Mouse (Mus musculus) heart, postnatal 14 days (tissue): Measurements from ENCODE around the gene Gpsm3. TPM values are rescaled to one million over a fixed set of nuclear protein-coding genes. Genes with fewer than 3 reads are reported as not detected.

ENCODE experiments used
- DNase-seq, 2 experiments: peaks; one replicate each; pipeline ENCODE4 v3.0.0; 2021 to 2022
- intact Hi-C: fragments of 180-260 bp; cut with DNase I; formaldehyde crosslinking; loops from one replicate; pipeline ENCODE4 v1.15.1; 2025
- total RNA-seq, 2 experiments: library from RNA; stranded (reverse); gene quantifications; 2 replicates each; pipeline ENCODE4 v1.2.3; 2021

The Gpsm3 gene
- total RNA-seq, 2 experiments from 2014 or later: 5.6 to 7.8 TPM

DNA sequence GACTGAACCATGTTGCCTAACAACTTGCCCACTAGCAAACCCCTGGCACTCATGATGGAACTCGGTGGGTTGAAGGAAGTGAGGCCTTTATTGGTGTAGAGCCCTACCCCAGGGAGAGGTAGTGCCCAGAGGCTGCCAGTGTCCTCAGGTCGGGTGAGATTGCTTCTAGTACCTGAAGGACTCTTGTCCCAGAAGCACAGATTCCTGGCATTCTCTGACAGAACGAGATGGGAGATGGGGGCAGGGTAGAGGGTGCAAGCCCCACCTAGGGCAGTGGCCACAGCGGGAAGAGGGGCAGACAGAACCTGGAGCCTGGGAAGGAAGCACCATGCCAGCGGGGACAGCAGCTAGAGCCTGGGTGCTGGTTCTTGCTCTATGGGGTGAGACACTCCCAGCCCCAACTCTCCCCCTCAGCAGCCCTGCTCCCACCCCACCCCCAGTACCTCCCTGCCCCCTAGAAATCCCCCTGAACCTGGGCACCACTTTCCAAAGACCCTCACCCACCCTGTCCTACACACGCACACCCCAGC is 8.0 kb downstream of the Gpsm3 start, which contains the start of gene Ager:
Gene Ager (plus strand): TSS at position 297 of the 530 bp plus-strand sequence.
- intact Hi-C loops: no loop called here
- DNase-seq: no peak

DNA sequence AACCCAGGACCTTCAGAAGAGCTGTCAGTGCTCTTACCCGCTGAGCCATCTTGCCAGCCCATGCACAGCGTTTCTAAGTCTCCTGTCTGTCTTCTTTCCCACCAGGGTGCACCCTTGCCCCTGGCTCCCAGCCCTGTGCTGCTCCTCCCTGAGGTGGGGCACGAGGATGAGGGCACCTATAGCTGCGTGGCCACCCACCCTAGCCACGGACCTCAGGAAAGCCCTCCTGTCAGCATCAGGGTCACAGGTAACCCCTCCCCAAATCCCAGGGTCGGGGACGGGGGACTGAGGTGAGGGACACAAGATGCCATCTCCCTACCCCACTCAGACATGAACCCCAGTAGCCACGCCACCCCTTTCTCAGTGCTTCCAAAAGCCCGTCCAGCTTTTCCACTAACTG is 10.3 kb downstream of the Gpsm3 start:
- no peak for DNase-seq
- intact Hi-C loops: loop anchor here (10.0 kb wide), 1 partner anchor 475 kb away; the partner anchor contains the start of gene Brd2

DNA sequence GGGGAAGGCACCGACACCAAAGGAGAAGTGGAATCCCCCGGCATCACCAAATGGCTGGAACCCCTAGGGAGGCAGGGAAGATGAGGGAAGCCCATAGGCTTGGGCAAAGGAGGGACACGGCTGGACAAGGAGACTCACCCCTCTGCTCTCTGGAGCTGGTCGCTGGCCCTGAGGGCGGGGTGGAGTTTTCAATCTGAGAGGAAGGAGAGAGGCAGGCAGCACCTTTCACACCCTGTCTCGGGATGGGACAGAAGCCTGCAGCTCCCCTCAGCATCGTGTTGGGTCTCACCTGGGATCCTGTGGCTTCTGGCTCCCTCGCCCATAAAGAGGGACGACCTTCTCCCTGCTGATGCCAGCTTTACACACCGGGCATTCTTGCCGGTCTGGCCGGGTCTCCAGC is 12.2 kb downstream of the Gpsm3 start:
- intact Hi-C loops: loop anchor here (10.0 kb wide), 1 partner anchor 477 kb away; the partner anchor contains the start of gene Brd2
- DNase-seq: no peak

DNA sequence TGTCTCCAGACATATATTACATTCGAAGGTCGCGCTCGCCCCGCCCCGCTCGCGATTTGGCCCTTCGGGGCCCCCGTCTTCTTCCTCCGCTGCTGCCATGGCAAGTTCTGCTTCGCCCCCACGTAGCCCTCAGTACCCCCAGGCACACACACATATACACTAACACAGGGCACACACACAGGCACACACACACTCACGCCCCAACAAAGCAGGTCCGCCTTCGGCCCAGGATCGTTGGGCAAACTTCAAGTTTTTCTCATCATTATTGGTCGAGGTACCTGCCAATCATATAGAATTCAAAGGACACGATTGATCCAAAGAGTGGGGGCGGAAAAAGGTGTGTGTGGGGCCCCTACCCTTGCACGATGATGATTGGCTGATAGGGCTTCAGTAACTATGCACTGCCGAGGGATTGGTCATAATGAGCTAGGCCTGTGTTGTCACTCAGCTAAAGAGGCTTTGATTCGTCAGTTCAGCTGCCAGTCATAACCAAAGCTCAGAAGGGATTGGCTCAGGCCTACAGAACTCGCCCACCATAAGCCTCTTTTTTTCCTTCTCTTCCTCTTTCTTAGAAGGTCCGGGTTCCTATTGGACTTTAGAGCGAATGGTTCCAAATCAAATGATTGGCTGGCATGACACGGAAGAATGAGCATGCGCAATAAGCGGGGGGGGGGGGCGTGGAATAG is 13.9 kb downstream of the Gpsm3 start, which contains the start of gene Rnf5:
Gene Rnf5 (minus strand): TSS at position 316 of the 686 bp plus-strand sequence.
- intact Hi-C loops: loop anchor here (1.0 to 10.0 kb wide), 2 partner anchors 10 to 479 kb away; partner anchors contain the start of gene Brd2
- DNase-seq: peak; percentile 96 to 98

DNA sequence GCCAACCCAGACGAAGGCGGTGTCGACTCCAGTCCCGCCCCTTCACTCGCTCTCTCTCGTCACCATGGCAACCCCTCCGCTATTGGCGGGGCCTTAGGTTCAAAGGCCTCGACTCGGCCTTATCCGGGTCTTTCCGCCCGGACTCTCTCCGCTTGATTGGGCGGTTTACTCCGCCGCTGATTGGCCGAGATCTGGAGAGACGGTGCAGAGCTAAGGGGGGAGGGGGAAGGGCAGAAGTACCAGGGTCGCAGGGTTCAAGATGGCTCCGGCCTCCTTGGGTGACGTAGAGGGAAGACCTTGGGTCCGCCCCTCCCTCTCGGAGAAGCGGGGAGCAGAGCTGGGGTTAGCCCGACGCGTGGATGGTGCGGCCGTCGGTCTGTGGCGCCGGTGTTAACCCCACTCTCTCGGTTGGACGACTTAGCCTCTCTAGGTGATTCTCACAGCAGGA is 14.5 kb downstream of the Gpsm3 start, which contains the start of gene Agpat1:
Gene Agpat1 (plus strand): TSS at position 202 of the 448 bp plus-strand sequence.
- intact Hi-C loops: loop anchor here (10.0 kb wide), 1 partner anchor 479 kb away; the partner anchor contains the start of gene Brd2
- peak; percentile 96 to 98 for DNase-seq

DNA sequence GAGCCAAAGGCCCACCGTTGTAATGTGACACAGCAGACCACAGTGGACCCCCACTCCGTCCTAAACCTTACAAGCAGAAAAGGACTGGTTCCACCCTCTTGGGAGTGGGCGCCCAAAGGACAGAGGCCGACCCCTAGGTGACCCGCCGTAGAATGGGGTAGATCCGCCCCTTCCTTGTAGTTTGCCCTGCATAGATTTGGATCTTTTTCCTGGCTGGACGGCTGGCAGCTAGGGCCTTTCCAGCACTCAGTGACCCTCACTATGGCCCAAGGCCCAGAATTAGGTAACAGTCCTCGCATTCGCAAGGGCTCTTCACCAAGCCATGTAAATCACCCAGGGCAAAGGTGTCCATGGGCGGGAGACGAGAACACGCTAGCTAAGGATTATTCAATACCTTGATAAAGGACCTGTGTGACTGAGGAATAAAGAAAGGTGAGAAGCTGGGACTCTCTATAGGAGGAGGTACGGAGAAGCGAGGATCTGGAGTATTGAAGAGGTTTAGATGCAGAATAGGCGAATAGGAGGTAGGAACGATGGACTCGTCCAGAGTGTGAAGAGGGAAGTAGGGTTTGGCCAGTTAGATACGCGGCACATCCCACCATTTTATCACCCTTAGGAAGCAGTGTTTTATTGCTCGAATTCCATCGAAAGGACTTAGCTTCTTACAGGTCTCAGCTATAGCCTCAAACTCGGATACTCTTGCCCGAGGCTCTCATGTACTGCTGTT is 15.1 kb downstream of the Gpsm3 start:
- no peak for DNase-seq
- intact Hi-C loops: loop anchor here (10.0 kb wide), 1 partner anchor 480 kb away; the partner anchor contains the start of gene Brd2

DNA sequence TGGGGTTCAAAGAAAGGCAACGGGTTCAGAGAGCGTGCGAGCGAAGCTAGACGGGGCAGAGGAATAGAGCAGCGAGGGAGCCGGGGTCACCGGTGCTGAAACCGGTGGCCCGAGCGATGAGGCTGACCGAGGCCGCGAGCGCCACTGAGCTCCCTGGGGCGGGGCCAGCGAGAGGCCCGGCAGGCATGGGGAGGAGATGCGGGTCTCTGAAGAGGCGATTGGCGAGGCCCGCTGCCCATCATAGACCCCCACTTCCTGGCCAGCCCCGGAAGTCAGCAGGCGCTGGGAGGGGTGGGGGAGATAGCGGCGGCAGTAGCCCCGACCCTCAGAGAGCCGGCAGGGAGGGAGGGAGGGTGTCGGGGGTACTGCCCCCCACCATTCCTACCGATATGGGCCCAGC is 16.0 kb downstream of the Gpsm3 start:
- peak; percentile 98 for DNase-seq
- intact Hi-C loops: loop anchor here (10.0 kb wide), 1 partner anchor 481 kb away; the partner anchor contains the start of gene Brd2

DNA sequence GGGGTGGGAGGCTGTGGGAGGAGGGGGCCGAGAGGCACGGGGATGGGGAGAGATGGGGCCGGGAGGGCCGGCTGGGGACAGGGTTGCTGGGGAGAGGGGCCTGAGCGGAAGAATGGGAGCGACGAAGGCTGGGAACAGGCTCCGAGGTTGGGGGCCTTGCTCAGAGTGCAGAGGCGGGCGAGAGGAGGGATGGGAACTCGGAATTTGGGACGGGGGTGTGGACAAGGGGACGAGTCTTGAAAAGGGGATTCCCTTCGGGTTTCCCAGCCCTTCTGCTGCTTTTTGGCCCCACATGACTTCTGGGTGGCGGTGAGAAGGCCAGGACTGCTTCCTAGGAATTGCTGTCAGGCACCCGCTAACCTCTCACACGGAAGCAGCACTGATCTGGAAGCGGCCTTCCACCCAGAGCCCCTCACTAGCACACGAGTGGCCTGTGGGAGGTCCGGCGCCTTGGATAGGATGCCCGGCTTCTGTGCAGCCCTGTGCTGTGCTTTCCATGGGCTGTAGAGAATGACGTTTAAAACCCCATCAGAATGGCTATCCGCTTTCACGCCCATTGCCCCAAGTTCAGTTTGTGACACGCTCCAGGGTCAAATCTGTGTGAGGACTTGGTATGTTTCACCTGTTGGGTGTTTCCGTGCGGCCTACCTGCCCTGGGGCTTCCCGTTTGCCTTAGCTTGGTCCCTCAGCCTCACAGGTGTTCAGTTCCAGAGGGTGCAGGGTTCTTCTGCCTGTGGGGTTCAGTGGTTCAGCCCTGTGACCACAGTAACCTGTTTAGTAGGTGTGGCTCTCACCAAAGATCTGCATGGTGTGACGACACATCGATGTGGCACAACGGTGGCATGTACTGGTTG is 16.8 kb downstream of the Gpsm3 start:
- intact Hi-C loops: loop anchor here (10.0 kb wide), 1 partner anchor 482 kb away; the partner anchor contains the start of gene Brd2
- no peak for DNase-seq

DNA sequence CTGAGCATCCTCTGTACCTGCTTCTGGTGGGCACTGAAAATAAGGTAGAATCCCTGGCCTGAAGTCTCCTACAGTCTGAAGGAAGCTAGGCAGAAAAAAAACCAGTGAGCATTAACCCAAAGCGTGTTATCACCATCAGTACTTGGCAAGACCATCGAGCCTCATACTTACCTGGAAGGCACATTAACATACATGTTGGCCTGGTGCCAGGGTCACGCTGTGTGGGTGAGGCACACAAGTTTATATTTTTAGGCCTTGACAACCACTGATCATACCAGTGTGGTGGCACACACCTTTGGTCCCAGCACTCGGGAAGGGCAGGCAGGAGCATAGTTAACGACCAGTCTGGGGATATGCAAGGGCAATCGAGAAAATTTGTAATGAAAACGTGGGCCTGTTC is 18.4 kb downstream of the Gpsm3 start:
- intact Hi-C loops: loop anchor here (10.0 kb wide), 1 partner anchor 483 kb away; the partner anchor contains the start of gene Brd2

DNA sequence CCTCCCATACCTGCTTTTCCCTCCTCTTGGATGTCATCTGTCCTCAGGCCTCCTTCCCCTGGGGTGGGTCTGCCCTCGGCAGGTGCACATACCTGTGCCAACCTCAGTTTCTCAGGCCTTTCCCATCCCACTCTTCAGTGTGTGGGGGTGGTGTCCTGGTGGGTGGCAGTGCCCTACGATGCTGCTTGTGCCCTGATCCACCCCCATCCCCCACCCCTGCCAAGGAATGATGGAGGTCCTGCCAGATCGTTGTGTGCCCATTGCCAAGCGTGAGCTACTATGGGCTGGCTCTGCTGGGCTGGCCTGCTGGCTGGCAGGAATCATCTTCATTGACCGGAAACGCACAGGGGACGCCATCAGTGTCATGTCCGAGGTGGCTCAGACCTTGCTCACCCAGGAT is 21.4 kb downstream of the Gpsm3 start:
- DNase-seq: no peak
- intact Hi-C loops: no loop called here

More for the DNA sequence above, 18.4 kb downstream of the Gpsm3 start:
- no peak for DNase-seq

DNA sequence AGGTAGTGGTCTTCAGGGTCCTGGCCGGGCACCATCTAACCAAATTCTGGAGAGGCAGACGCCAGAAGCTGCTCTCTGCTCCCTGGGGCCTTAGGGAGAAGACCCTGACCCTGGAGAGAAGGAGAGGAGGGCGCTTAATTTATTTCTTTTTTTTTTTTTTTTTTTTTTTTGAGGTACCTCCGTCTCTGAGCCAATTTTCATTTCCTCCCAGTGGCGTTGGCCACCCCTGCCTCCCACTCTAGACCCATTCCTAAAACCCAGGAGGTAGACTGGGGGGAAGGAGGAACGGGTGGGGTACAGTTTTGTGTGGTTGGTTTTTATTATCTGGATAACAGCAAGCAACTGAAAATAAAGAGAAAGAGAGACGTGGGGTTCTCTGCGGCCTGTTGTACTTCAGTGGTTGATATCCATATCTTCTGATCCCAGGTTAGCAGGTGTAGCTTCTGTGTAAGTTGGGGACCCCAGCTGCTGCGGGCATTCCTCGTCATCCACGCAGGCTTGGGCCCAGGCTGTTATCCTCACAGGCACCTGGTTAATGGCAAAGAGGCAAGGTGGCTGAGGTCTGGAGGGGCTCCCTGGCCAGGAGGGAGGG is 23.5 kb downstream of the Gpsm3 start:
- DNase-seq: no peak
- intact Hi-C loops: no loop called here

DNA sequence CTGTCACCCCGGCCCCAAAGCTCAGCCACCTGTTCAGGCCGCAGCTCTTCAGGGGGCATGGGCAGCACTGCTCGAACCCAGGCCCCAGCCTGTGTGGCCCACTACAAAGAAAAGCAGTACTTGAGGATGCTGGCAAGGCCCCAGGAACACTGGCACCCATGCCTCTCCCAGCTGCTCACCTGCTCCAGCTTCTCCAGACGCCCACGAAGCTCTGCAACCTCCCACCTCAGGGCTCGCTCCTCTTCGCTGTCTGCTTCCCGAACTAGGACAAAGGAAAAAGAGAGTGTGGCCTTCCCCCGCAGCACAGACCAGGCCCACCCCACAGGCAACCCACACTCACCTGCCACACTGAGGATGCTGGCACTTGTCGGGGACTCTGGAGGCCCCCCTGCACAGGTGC is 24.2 kb downstream of the Gpsm3 start:
- intact Hi-C loops: no loop called here
- DNase-seq: no peak

DNA sequence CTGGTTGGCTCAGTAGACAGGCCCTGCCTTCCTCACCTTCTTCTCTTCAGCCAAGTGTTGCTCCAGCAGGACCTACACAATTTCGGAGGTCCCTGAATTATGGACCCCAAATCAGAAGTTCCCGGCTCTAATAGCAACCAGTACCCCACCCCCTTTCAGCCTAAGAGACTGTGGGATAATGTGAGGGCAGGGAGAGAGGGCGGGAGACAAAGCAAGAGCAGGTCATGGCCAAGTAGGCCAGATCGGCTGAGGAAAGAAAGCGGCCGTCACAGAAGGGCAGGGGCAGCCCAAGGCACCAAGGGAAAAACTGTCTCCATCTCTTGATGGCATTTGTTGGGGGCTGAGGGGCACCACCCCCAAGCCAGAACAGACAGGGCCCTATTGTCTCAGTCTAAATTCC is 26.3 kb downstream of the Gpsm3 start, which contains the start of gene Egfl8:
Gene Egfl8 (minus strand): TSS at position 101 of the 400 bp plus-strand sequence.
- intact Hi-C loops: loop anchor here (2.0 kb wide), 1 partner anchor 175 kb away; no protein-coding TSS in a partner anchor
- no peak for DNase-seq

DNA sequence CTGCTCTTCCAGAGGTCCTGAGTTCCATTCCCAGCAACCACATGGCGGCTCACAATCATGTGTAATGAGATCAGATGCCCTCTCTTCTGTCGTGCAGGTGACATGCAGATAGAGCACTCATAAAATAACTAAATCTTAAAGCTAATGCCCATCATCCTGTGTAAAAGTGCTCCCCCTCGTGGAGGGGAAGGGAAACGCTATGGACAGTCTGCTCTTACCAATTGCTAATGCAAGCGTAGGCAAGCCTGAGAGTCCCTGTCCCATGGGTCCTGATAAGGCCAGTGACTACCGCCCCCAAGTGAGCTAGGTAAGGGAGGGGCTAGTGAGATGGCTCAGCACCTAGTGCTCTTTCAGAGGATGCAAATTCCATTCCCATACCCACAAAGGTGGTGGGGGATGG is 29.4 kb downstream of the Gpsm3 start:
- intact Hi-C loops: loop anchor here (1.0 kb wide), 1 partner anchor 47 kb away; no protein-coding TSS in a partner anchor
- DNase-seq: peak; percentile 73 to 81

DNA sequence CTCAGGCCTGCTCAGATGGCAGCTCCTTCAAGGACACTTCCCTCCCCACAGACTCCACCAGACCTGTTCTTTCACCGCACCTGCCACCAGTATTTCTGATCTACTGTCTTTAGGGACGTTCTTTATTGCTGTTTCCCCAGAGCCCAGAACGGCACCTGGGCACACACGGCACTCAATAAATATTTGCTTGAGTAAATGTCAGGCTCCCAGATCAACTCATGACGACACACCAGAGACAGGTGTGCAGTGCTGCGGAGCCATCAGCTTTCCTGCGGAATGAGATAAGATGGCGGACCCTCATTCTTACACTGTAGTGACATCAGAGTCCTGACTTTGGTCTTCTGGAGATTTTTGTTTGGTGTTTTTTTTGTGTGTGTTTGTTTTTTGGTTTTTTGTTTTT is 31.4 kb downstream of the Gpsm3 start:
- intact Hi-C loops: loop anchor here (10.0 kb wide), 1 partner anchor 94 kb away; no protein-coding TSS in a partner anchor
- DNase-seq: no peak

DNA sequence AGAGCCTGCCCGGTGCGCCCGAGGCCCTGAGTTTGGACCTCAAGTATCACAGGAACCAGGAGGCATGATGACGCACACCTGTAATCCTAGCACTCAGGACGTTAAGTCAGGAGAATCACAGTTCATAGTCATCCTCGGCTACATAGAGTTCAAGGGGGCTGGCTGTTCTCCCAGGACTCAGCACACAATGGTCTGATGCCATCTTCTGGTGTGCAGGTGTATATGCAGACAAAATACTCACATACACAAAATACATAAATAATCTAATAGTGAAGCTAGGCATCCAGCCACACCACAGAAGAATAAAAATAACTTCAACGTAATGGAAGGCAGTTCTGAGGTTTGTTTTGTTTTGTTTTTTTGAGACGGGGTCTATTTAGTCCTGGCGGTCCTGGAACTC is 33.6 kb downstream of the Gpsm3 start:
- intact Hi-C loops: loop anchor here (10.0 kb wide), 1 partner anchor 92 kb away; no protein-coding TSS in a partner anchor
- no peak for DNase-seq

DNA sequence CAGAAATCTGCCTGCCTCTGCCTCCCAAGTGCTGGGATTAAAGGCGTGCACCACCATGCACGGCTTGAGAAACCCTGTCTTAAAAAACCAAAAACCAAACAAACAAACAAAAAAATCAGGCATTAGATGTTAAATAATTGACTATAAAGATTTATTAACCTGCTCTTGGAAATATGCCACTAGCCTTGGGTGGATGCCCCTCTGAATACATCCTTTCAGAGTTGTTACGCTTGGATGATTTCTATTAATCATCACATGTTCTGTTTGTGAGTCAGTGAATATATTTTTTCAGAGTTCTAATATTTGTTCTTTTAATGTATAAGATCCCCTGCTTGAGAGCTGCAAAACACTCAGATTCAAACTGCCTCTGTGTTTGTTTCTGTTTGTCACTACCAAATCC is 35.4 kb downstream of the Gpsm3 start:
- no peak for DNase-seq
- intact Hi-C loops: loop anchor here (10.0 kb wide), 1 partner anchor 90 kb away; no protein-coding TSS in a partner anchor

DNA sequence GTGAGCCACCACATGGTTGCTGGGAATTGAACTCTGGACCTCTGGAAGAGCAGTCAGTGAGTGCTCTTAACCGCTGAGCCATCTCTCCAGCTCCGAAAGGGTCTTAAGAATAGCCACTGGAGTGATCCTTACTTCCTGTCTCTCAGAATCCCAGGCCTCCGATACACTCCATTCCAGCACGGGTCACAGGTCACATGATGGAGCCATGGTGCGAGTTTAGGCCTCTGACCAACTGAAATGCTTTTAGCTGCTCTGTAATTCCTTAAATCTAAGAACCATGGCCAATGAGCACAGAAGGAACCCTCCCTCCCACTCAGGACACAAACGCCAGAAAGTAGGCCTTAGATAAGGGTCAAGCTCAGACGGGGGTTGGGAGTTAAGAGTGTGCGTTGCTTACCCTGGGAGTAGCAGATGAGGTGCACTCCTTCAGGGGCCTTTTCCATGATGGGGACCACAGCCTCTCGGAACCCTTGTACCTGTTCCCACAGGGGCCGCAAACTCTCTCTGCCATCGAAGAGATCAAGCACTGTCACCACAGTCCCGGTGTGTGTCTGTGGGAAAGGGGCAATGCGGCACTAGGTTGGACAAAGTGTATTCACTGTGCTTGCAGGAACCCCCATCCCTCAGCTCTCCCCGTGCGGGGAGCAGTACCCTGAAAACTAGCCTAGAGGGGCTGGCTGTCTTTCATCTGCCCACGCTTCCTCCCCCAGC is 36.6 kb downstream of the Gpsm3 start:
- intact Hi-C loops: loop anchor here (10.0 kb wide), 1 partner anchor 89 kb away; no protein-coding TSS in a partner anchor
- DNase-seq: no peak
